8 mouse cellular contexts compared by ENCODE assay signal in the genomic region with DNA sequence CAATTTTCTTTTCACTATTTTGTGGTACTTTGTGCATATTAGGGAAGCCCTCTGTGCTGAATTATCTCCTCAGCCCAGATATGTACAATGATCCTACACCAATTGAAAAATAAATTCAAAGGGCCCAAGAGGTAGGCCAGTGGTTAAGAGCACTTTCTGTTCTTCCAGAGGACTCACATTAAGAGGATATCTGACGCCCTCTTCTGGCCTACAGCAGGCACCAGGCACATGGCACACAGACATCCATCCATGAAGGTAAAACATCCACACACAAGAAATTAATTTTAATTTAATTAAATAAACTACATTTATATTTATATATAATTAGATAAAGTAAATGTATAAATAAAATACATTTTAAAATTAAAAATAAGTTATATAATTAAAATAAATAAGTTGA. TPM values are rescaled to one million over a fixed set of nuclear protein-coding genes. Genes with fewer than 3 reads are reported as not detected.
DNase-seq lines count a peak whose midpoint lies in the region; ATAC-seq lines count a peak whose summit lies in the region.

No protein-coding gene starts in this region.

- peak; percentile 71 for ATAC-seq in megakaryocyte progenitor cell, adult 5-6 weeks (replicated peaks; ENCODE audit: poor library complexity)

- peak; percentile 38 to 55 for DNase-seq in heart, adult 18-20 months
- no peak for DNase-seq in heart, adult 8-10 months (ENCODE audit: low spot score)
- DNase-seq in right cerebral cortex, adult 2 months (ENCODE audit: low spot score in 2 of 2), result peak; percentile 38 to 40
- DNase-seq in right cerebral cortex, postnatal 25 days, result no peak
- DNase-seq in cerebellum, postnatal 14 days, result peak; percentile 34 to 43
- DNase-seq in neural tube, embryonic 10.5 days (ENCODE audit: extremely low spot score, low spot score), result no peak
- no peak for DNase-seq in adrenal gland, postnatal 10 days

RNA-seq across cellular contexts. Expression of a gene that starts 25.7 kb away (rescaled TPM):
- total RNA-seq in heart, adult 18-20 months (2021), result 1 to 10 TPM; 4.6 to 6.3 TPM
- 1 to 10 TPM; 5.6 to 8.9 (median 5.8) TPM for total RNA-seq in heart, adult 8-10 months (2022)
- 27.7 and 29.1 TPM in 2 replicates for total RNA-seq in megakaryocyte progenitor cell, adult 5-6 weeks (2015)
- total RNA-seq in megakaryocyte progenitor cell, adult 5-6 weeks (2017), result 13.0 and 15.9 TPM in 2 replicates
- 10 to 100 TPM in 1 of 2 experiments, 1 to 10 TPM in 1; 9.2 to 12.4 TPM for total RNA-seq in adrenal gland, postnatal 10 days (2021)

RNA-seq across cellular contexts. Expression of a gene that starts 30.5 kb away (rescaled TPM):
- total RNA-seq in heart, adult 18-20 months (2021), result 10 to 100 TPM; 12.8 to 14.2 TPM
- total RNA-seq in heart, adult 8-10 months (2022), result 10 to 100 TPM; 13.3 to 15.1 (median 14.3) TPM
- 24.4 and 32.5 TPM in 2 replicates for total RNA-seq in megakaryocyte progenitor cell, adult 5-6 weeks (2015)
- 25.4 and 29.1 TPM in 2 replicates for total RNA-seq in megakaryocyte progenitor cell, adult 5-6 weeks (2017)
- 10 to 100 TPM; 18.5 to 18.8 TPM for total RNA-seq in adrenal gland, postnatal 10 days (2021)

Comparison
In these comparisons a context has a peak if more than half of its experiments do, and no peak if none do; other contexts are left out.
1. DNase-seq: peak in heart, adult 18-20 months (2 of 2), right cerebral cortex, adult 2 months (2 of 2) and cerebellum, postnatal 14 days (2 of 2); none in heart, adult 8-10 months (single experiment), right cerebral cortex, postnatal 25 days (single experiment), neural tube, embryonic 10.5 days (single experiment) and adrenal gland, postnatal 10 days (single experiment).